Comparison of ENCODE assay signal across 23 mouse cellular contexts in the genomic region with DNA sequence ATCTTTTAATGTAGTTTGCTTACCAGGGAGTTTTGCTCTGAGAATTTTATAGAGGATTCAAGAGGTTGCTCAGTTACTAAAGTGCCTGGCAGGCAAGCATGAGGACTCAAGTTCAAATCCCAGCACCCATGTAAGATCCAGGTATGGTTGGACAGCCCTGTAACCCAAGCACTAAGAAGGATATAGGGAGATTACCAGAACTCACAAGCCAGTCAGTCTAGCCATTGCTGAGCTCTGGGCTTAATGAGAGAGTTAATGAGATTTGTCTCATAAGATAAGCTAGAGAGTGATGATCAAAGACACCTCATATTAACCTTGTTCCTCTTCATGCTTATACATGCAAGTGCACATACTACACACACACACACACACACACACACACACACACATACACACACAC. TPM values are rescaled to one million over a fixed set of nuclear protein-coding genes. Genes with fewer than 3 reads are reported as not detected.
A peak's percentile ranks its signal among the peaks of the same experiment; 100 is the strongest.
DNase-seq lines count a peak whose midpoint lies in the region; ATAC-seq lines count a peak whose summit lies in the region.
"Had no signal": no experiment of that assay in that cellular context is flagged by ENCODE, and none has a peak within 500 bp of the region (broad histone marks: within the 10 kb centered on the region; RNA-seq: fewer than 3 reads in every experiment).

No protein-coding gene starts in this region.

- H3K27me3 ChIP-seq in kidney, embryonic 16.5 days (ENCODE audit: insufficient read depth, low read length): no peaks in the 10 kb centered on the region
- H3K27me3 ChIP-seq: CH12.LX, Patski had no signal

- H3K36me3 ChIP-seq in kidney, embryonic 16.5 days (ENCODE audit: insufficient read depth, low read length): no peaks in the 10 kb centered on the region
- H3K36me3 ChIP-seq: G1E had no signal

- no peak for ATAC-seq in monocyte, adult 5-6 weeks (replicated peaks; ENCODE audit: insufficient number of reproducible peaks, low FRiP score, low TSS enrichment, poor library complexity, severe bottlenecking)
- no peak for ATAC-seq in kidney, embryonic 16.5 days (ENCODE audit: low FRiP score, low TSS enrichment)
- ATAC-seq: activated CD4-positive, CD25-positive, alpha-beta regulatory T cell, adult 4 months; CD4-positive, CD25-positive, alpha-beta regulatory T cell, adult 4 months; Patski had no signal

- no peak overlapping the region for H3K4me3 ChIP-seq in kidney, embryonic 16.5 days (ENCODE audit: low read length)

- no peak overlapping the region for H3K4me2 ChIP-seq in kidney, embryonic 16.5 days (replicated peaks; ENCODE audit: low read depth, low read length)

- no peak overlapping the region for H3K27ac ChIP-seq in kidney, embryonic 16.5 days (ENCODE audit: low read length)

- H3K9me3 ChIP-seq in kidney, embryonic 16.5 days (ENCODE audit: low read length): no peaks in the 10 kb centered on the region
- H3K9me3 ChIP-seq: G1E had no signal

- no peak overlapping the region for H3K9ac ChIP-seq in kidney, embryonic 16.5 days (replicated peaks; ENCODE audit: low read length)

- DNase-seq in heart, adult 11 months: peak; percentile 54
- DNase-seq in heart, postnatal 4 days: no peak
- DNase-seq in retina, adult 2 months (ENCODE audit: low read depth, low spot score): peak; percentile 54
- DNase-seq in retina, embryonic 14.5 days (ENCODE audit: low spot score): no peak
- peak; percentile 61 for DNase-seq in retina, postnatal 1 day
- DNase-seq in retina, postnatal 7 days (ENCODE audit: low read depth, low spot score): peak; percentile 41
- DNase-seq: adrenal gland, adult 2 months; adrenal gland, adult 8-10 months; adrenal gland, postnatal 10 days; adrenal gland, postnatal 14 days; adrenal gland, postnatal 25 days; adrenal gland, postnatal 36 days; B cell, adult 2 months; cerebellum, adult 11 months; cerebellum, adult 11-12 months had no signal

- peaks cover 12% of the 10 kb centered on the region for H3K4me1 ChIP-seq in kidney, embryonic 16.5 days (ENCODE audit: insufficient read depth, low read length)

RNA-seq across cellular contexts. Expression of a gene that starts 48.3 kb away (rescaled TPM):
- 1 to 10 TPM; 8.8 TPM for total RNA-seq in heart, postnatal 4 days (2021)
- 0.95 to 1.5 TPM (median 1.2 TPM) in 3 replicates for total RNA-seq in monocyte, adult 5-6 weeks (2017)
- 2.0 and 2.4 TPM in 2 replicates for polyA plus RNA-seq in kidney, embryonic 16.5 days (2015; fragmentation: Nextera tagmentation; extraction: Ambion mirVana)
- total RNA-seq: MEL had no signal
- polyA plus RNA-seq: activated CD4-positive, CD25-positive, alpha-beta regulatory T cell, adult 4 months; CD4-positive, CD25-positive, alpha-beta regulatory T cell, adult 4 months; G1E had no signal

Comparison
In these comparisons a context has a peak if more than half of its experiments do, and no peak if none do; other contexts are left out.
1. DNase-seq: peak in heart, adult 11 months (single experiment), retina, adult 2 months (single experiment), retina, postnatal 1 day (single experiment) and retina, postnatal 7 days (single experiment); none in heart, postnatal 4 days (single experiment) and retina, embryonic 14.5 days (single experiment).